Mouse (Mus musculus) kidney, embryonic 14.5 days (tissue): ENCODE results near the gene Cpne1. TPM values are rescaled to one million over a fixed set of nuclear protein-coding genes. Genes with fewer than 3 reads are reported as not detected.

Experiments used
- polyA plus RNA-seq: library from polyadenylated mRNA; unstranded; fragments of >200 nt; fragmentation: Nextera tagmentation; extraction: Ambion mirVana; gene quantifications from 2 replicates; pipeline ENCODE4 v1.2.1, GENCODE M21; 2014

Gene Cpne1
- polyA plus RNA-seq, 1 experiment from 2014 or later = 57.5 TPM

Other genes with a start within 250 kb of the Cpne1 start
- gene Uqcc1, start 181.7 kb downstream of the Cpne1 start, polyA plus RNA-seq = 56.3 and 66.3 TPM in 2 replicates
- not detected in 2 replicates for gene Gm15557, start 171.2 kb downstream of the Cpne1 start, polyA plus RNA-seq
- gene Gdf5, start 166.6 kb downstream of the Cpne1 start, polyA plus RNA-seq = 0.19 and 0.53 TPM in 2 replicates
- gene Cep250, start 155.5 kb downstream of the Cpne1 start, polyA plus RNA-seq = 14.1 and 24.4 TPM in 2 replicates
- gene 6430550D23Rik, start 104.0 kb downstream of the Cpne1 start, polyA plus RNA-seq = 1.2 and 1.7 TPM in 2 replicates
- gene Ergic3, start 103.9 kb downstream of the Cpne1 start, polyA plus RNA-seq = 225 and 244 TPM in 2 replicates
- 0.16 and 0.17 TPM in 2 replicates for gene Fer1l4, start 59.0 kb downstream of the Cpne1 start, polyA plus RNA-seq
- gene Spag4, start 46.8 kb downstream of the Cpne1 start, polyA plus RNA-seq = 2.3 and 3.1 TPM in 2 replicates
- gene Rbm12, start within 50 bp of the Cpne1 start, polyA plus RNA-seq = 15.5 and 37.2 TPM in 2 replicates
- gene Gm28036, start 15.1 kb upstream of the Cpne1 start, polyA plus RNA-seq = 3.4 and 13.2 TPM in 2 replicates
- gene Romo1, start 32.1 kb upstream of the Cpne1 start, polyA plus RNA-seq = 417 and 550 TPM in 2 replicates
- 40.8 and 44.6 TPM in 2 replicates for gene Nfs1, start 32.2 kb upstream of the Cpne1 start, polyA plus RNA-seq
- 683 and 751 TPM in 2 replicates for gene Rbm39, start 68.3 kb upstream of the Cpne1 start, polyA plus RNA-seq
- 68.8 and 71.7 TPM in 2 replicates for gene Phf20, start 84.5 kb upstream of the Cpne1 start, polyA plus RNA-seq
- 4.5 and 6.4 TPM in 2 replicates for gene Cnbd2, start 200.3 kb upstream of the Cpne1 start, polyA plus RNA-seq
- gene Scand1, start 200.7 kb upstream of the Cpne1 start, polyA plus RNA-seq = 74.2 TPM in 2 replicates